Mouse (Mus musculus): ENCODE measurements around the gene Snrpf.

DNA sequence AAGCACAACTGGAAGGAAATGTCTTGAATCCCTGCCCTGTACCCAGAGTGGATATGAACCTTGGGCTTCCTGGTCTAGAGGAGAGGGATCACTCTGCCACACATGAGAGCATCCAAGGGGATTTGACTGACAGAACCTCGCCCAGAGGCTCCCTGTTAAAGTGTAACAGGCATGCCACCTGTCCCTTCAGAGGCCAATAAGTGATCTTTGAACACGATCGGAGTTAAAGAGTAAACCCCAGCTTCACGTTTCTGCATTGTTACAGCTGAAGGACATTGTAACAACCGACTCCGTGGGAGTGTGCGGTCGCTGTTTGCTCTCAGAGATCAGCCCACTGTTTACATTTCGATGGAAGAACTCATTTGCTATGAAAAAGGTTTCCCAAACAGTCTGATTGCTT, 34.2 kb upstream of the Snrpf start:
- TF ChIP-seq POLR2A (IDR thresholded peaks at IDR 0.05; ENCODE audit: borderline replicate concordance, extremely low read depth, low read depth, low read length) (no peak), CTCF (IDR thresholded peaks at IDR 0.05; ENCODE audit: insufficient read depth, low read length) (no peak)
